Mouse (Mus musculus) neural tube, embryonic 15.5 days (tissue): Measurements from ENCODE around the gene Slc5a5. TPM values are rescaled to one million over a fixed set of nuclear protein-coding genes. Genes with fewer than 3 reads are reported as not detected.
A peak's percentile ranks its signal among the peaks of the same experiment; 100 is the strongest.

Source experiments
- ATAC-seq: fragments of 200-750 bp; cut with Nextera tagmentation; 2 replicates; pipeline ENCODE4 v1.8.0; 2017; ENCODE audit warnings: mild to moderate bottlenecking, moderate TSS enrichment, moderate library complexity; ENCODE audit not compliant: low FRiP score
- H3K27ac ChIP-seq: fragments of 300-500 bp; sonication (generic); replicated peaks from 2 replicates; pipeline ENCODE4 v1.5.1; 2015; ENCODE audit warnings: mild to moderate bottlenecking, inconsistent platforms
- H3K27me3 ChIP-seq: fragments of 300-500 bp; sonication (generic); replicated peaks from 2 replicates; pipeline ENCODE4 v1.6.1; 2015; ENCODE audit warnings: inconsistent platforms
- H3K36me3 ChIP-seq: fragments of 300-500 bp; sonication (generic); 2 replicates; pipeline ENCODE4 v1.6.1; 2015; ENCODE audit warnings: inconsistent platforms
- H3K4me1 ChIP-seq: fragments of 300-500 bp; sonication (generic); 2 replicates; pipeline ENCODE4 v1.6.1; 2015; ENCODE audit warnings: inconsistent platforms
- H3K4me2 ChIP-seq: fragments of 300-500 bp; sonication (generic); 2 replicates; pipeline ENCODE4 v1.6.1; 2015; ENCODE audit warnings: inconsistent platforms, mild to moderate bottlenecking, moderate library complexity
- H3K4me3 ChIP-seq: fragments of 300-500 bp; sonication (generic); replicated peaks from 2 replicates; pipeline ENCODE4 v1.5.1; 2015; ENCODE audit warnings: mild to moderate bottlenecking, inconsistent platforms
- H3K9ac ChIP-seq: fragments of 300-500 bp; sonication (generic); replicated peaks from 2 replicates; pipeline ENCODE4 v1.6.1; 2015; ENCODE audit warnings: mild to moderate bottlenecking, inconsistent platforms
- H3K9me3 ChIP-seq: fragments of 300-500 bp; sonication (generic); replicated peaks from 2 replicates; pipeline ENCODE4 v1.6.1; 2016; ENCODE audit warnings: inconsistent platforms
- WGBS: fragments of 180-500 bp; shearing (Covaris S2); methylation state at CpG from one replicate; pipeline ENCODE4 v1.1.7; 2015; ENCODE audit warnings: mixed read lengths; 5-methylcytosine and 5-hydroxymethylcytosine counted together
- polyA plus RNA-seq: library from polyadenylated mRNA; unstranded; fragments of >200 nt; fragmentation: Nextera tagmentation; extraction: Ambion mirVana; gene quantifications from 2 replicates; pipeline ENCODE4 v1.2.1, GENCODE M21; 2015

Gene Slc5a5
- polyA plus RNA-seq, 1 experiment from 2014 or later, result 3.3 TPM

DNA sequence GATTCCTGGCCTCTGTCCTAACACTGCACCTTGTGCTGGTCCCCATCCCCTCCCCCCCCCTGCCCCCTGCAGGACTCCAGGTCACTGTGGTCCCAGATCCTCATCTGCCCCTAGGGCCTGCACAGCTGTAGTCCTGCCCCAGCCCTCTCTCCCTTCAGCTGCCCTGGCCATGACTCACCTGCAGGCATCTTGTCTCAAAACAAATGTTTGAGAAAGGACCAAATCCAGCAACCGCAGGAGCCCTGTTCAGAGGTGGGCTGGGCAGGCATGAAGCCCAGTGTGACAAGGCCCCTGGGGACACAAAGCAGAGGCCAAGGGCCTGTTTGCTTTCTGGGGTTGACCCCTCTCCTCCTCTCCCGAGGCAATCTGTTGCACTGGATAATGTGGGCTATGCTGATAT, 14.4 kb downstream of the Slc5a5 start:
- no peak overlapping the region for H3K27ac ChIP-seq
- H3K4me2 ChIP-seq, result no peak overlapping the region
- H3K9me3 ChIP-seq, result no peaks in the 10 kb centered on the region
- ATAC-seq, result no peak
- H3K9ac ChIP-seq, result no peak overlapping the region
- 0 out of 2 replicates have a peak, but pooled peaks cover 3% of the 10 kb centered on the region for H3K27me3 ChIP-seq
- no peak overlapping the region for H3K4me3 ChIP-seq
- WGBS, result 57% methylated on average over 2 of the region's 2 CpGs
- no peaks in the 10 kb centered on the region for H3K36me3 ChIP-seq
- H3K4me1 ChIP-seq, result peaks cover 13% of the 10 kb centered on the region

DNA sequence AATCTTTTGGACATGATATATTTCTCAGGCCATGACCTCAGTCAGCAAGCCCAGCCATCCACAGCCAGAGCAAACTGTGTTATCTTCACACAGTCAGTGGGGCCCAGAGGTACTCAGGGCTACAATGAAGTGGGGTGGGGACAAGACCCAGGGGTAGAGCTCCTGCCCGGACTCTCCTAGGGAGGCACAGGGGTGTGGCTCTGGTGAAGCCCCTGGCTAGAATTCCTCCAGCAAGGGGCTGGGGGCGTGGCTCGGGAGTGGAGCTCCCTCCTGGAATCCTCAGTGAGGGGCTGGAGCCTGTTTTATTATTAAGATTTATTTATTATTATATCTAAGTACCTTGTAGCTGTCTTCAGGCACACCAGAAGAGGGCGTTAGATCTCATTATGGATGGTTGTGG, 16.2 kb downstream of the Slc5a5 start:
- Histone ChIP-seq H3K9me3 (no peaks in the 10 kb centered on the region), H3K4me2 (no peak overlapping the region), H3K4me1 (peaks cover 27% of the 10 kb centered on the region), H3K4me3 (no peak overlapping the region), H3K27ac (no peak overlapping the region), H3K36me3 (no peaks in the 10 kb centered on the region), H3K27me3 (0 out of 2 replicates have a peak, but pooled peaks cover 3% of the 10 kb centered on the region), H3K9ac (no peak overlapping the region)
- ATAC-seq, result no peak
- WGBS, result 71% methylated on average over 4 of the region's 4 CpGs

DNA sequence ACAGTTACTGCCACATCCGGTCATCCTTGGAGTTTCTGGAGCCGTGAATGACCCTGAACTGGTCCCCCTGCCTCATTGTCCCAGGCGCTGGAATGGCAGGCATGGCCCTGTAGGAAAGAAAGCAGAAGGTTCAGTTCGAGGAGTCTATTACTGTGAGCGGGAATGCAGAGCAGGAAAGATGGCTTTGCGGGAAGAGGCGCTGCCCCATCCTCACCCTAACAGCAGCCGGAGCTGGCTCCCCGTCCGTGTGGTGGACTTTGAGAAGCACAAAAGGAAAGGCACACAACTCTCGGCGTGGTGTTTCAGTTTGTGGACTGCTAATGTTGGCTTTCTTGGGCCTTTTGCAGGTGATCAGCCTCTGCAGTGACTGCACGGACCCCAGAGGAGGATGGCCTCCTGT, 18.1 kb downstream of the Slc5a5 start:
- WGBS, result 89% methylated on average over 13 of the region's 13 CpGs
- 0 out of 2 replicates have a peak, but pooled peaks cover under 1% of the 10 kb centered on the region for H3K27me3 ChIP-seq
- peaks cover 29% of the 10 kb centered on the region for H3K4me1 ChIP-seq
- no peaks in the 10 kb centered on the region for H3K36me3 ChIP-seq
- H3K27ac ChIP-seq, result peak overlapping the region; percentile 89; the same call in 1 of the 2 replicates
- H3K4me3 ChIP-seq, result no peak overlapping the region
- H3K9me3 ChIP-seq, result no peaks in the 10 kb centered on the region
- ATAC-seq, result no peak
- no peak overlapping the region for H3K9ac ChIP-seq
- H3K4me2 ChIP-seq, result no peak overlapping the region

GRCm38 (mm10) chr8:70873364-70873985, 19.1 kb downstream of the Slc5a5 start, which contains the start of gene Ccdc124:
Gene Ccdc124, minus strand, starts transcription at chr8:70873935.
- H3K4me2 ChIP-seq, result peak within 1 kb of the TSS; percentile 87
- peaks cover 39% of the 10 kb centered on the region for H3K4me1 ChIP-seq
- H3K27ac ChIP-seq, result peak within 1 kb of the TSS; percentile 89
- no peaks in the 10 kb centered on the region for H3K36me3 ChIP-seq
- H3K9ac ChIP-seq, result peak within 1 kb of the TSS; percentile 72
- no peaks in the 10 kb centered on the region for H3K9me3 ChIP-seq
- peak; percentile 86 for ATAC-seq
- peak within 1 kb of the TSS; percentile 80 for H3K4me3 ChIP-seq
- H3K27me3 ChIP-seq, result no peaks in the 10 kb centered on the region
- 1% methylated on average over 45 of the region's 46 CpGs for WGBS

GRCm38 (mm10) chr8:70872643-70873363, 19.8 kb downstream of the Slc5a5 start:
- 0 out of 2 replicates have a peak, but pooled peaks have one; percentile 3 for ATAC-seq
- H3K9me3 ChIP-seq, result no peaks in the 10 kb centered on the region

DNA sequence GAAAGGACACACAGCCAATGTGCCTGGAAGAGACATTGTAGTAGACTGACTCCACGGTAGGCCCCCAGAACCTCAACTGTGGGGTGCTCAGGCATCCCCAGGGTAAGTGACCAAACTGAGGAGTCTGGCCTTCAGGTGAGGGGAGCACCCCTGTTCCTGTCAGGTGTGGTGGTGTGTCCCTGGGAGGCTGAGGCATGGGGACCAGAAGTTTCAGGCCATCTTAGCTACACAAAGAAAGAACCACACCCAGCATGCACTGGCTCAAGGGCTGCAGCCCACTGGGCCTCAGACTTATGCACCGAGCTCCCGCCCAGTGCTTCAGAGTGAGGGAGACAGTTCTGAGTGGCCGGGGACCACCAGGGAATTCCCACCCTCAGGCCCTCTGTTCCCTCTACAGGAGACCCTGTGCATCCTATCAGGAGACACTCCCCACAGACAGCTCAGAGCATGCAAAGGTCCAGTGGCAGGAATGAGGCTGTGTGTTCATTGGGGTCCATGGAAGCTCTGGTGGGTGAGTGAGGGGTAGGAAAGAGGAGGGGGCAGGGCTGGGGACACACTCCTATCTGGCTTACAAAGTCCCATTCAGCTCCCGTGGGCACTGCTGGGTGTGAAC, 21.3 kb downstream of the Slc5a5 start:
- Histone ChIP-seq H3K27ac (no peak overlapping the region), H3K36me3 (peaks cover 9% of the 10 kb centered on the region; the same call in 1 of the 2 replicates), H3K4me1 (peaks cover 51% of the 10 kb centered on the region), H3K4me3 (no peak overlapping the region), H3K9me3 (no peaks in the 10 kb centered on the region), H3K4me2 (no peak overlapping the region), H3K9ac (no peak overlapping the region), H3K27me3 (no peaks in the 10 kb centered on the region)
- 87% methylated on average over 5 of the region's 5 CpGs for WGBS
- ATAC-seq, result no peak

More at GRCm38 (mm10) chr8:70872643-70873363, 19.8 kb downstream of the Slc5a5 start:
- Histone ChIP-seq H3K36me3 (peaks cover 6% of the 10 kb centered on the region; the same call in 1 of the 2 replicates), H3K27me3 (no peaks in the 10 kb centered on the region), H3K4me1 (peaks cover 45% of the 10 kb centered on the region), H3K4me2 (peak overlapping the region; percentile 87), H3K4me3 (peak overlapping the region; percentile 80), H3K27ac (peak overlapping the region; percentile 89), H3K9ac (peak overlapping the region; percentile 72)
- WGBS, result 7% methylated on average over 31 of the region's 31 CpGs

- H3K9me3 ChIP-seq, result no peaks in the 10 kb centered on the region
- peaks cover 61% of the 10 kb centered on the region for H3K4me1 ChIP-seq
- H3K27ac ChIP-seq, result peak overlapping the region; percentile 78
- peaks cover 9% of the 10 kb centered on the region; the same call in 1 of the 2 replicates for H3K36me3 ChIP-seq
- WGBS, result 55% methylated on average over 16 of the region's 16 CpGs
- H3K9ac ChIP-seq, result peak overlapping the region; percentile 40
- no peaks in the 10 kb centered on the region for H3K27me3 ChIP-seq
- ATAC-seq, result no peak
- H3K4me2 ChIP-seq, result 0 out of 2 replicates have a peak overlapping the region, but pooled peaks have one; percentile 40
- H3K4me3 ChIP-seq, result no peak overlapping the region
Observed at GRCm38 (mm10) chr8:70869601-70870041, 22.9 kb downstream of the Slc5a5 start.

GRCm38 (mm10) chr8:70869199-70869571, 23.4 kb downstream of the Slc5a5 start:
- no peak for ATAC-seq
- Histone ChIP-seq H3K4me2 (peak overlapping the region; percentile 40), H3K4me3 (no peak overlapping the region), H3K27ac (peak overlapping the region; percentile 78), H3K36me3 (peaks cover 9% of the 10 kb centered on the region; the same call in 1 of the 2 replicates), H3K27me3 (no peaks in the 10 kb centered on the region), H3K9ac (peak overlapping the region; percentile 40), H3K4me1 (peaks cover 63% of the 10 kb centered on the region), H3K9me3 (no peaks in the 10 kb centered on the region)
- 34% methylated on average over 5 of the region's 5 CpGs for WGBS

DNA sequence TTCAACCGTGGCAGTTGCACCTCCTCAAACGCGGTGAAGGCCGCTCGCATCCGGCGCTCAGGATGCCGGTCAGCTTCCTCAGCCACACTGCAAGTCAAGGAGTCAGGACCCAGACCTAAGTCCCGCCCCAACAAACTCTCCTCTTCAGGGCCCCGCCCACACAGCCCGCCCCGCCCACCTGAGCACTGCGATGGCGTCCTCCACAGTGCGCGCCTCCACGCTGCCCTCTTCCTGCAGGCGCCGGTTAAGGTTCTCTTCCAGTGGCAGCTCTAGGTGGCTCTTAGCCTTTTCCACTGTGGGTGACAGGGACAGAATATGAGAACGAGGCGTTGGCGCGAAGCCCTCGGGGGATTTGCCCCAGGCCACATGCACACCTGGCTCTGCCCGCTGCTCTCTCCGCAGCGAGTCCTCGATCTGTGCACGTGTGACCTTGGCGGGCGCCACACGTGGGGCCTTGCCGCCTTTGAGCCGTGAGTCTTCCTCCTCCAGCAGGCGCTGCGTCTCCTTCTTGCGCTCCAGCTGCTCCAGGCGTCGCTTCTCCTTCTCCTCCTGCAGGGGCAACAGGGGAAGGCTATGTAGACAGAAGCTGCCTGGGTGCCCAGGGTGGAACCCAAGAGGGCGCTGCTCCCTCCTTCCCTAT, 23.9 kb downstream of the Slc5a5 start:
- 15% methylated on average over 40 of the region's 40 CpGs for whole genome bisulfite sequencing
- Histone ChIP-seq H3K4me3 (no peak overlapping the region), H3K27ac (peak overlapping the region; percentile 78), H3K36me3 (peaks cover 9% of the 10 kb centered on the region; the same call in 1 of the 2 replicates), H3K9ac (peak overlapping the region; percentile 40), H3K9me3 (no peaks in the 10 kb centered on the region), H3K27me3 (no peaks in the 10 kb centered on the region), H3K4me2 (peak overlapping the region; percentile 40), H3K4me1 (peaks cover 63% of the 10 kb centered on the region)
- ATAC-seq, result no peak

DNA sequence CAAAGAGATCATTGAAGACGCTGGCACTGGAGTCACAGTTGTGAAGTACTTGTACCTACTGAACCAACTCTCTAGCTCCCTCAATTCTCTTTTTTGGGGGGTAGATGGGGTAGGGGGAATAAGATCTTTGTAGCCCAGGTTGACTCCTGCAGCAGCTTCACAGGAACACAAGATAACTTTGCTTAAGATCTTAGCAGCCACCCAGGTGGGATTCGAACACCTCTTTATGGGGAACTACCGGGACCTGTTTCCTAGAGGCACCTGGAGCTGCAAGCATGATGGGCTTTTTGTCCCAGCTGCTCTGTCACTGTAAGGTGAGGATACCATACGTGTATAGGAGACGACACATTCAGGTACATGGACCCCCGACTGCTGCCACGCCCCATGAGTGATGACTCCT, 26.0 kb downstream of the Slc5a5 start:
- H3K27ac ChIP-seq, result peak overlapping the region; percentile 94
- 89% methylated on average over 7 of the region's 7 CpGs for WGBS
- no peak overlapping the region for H3K9ac ChIP-seq
- H3K36me3 ChIP-seq, result peaks cover 9% of the 10 kb centered on the region; the same call in 1 of the 2 replicates
- H3K4me2 ChIP-seq, result peak overlapping the region; percentile 86; the same call in 1 of the 2 replicates
- H3K4me1 ChIP-seq, result peaks cover 70% of the 10 kb centered on the region
- no peak overlapping the region; the same call in 1 of the 2 replicates for H3K4me3 ChIP-seq
- H3K27me3 ChIP-seq, result no peaks in the 10 kb centered on the region
- ATAC-seq, result no peak
- H3K9me3 ChIP-seq, result no peaks in the 10 kb centered on the region

GRCm38 (mm10) chr8:70866001-70866520, 26.5 kb downstream of the Slc5a5 start:
- Histone ChIP-seq H3K27ac (peak overlapping the region; percentile 94), H3K9me3 (no peaks in the 10 kb centered on the region), H3K9ac (peak overlapping the region; percentile 48), H3K4me3 (peak overlapping the region; percentile 48), H3K36me3 (peaks cover 9% of the 10 kb centered on the region; the same call in 1 of the 2 replicates), H3K27me3 (no peaks in the 10 kb centered on the region; the same call in 1 of the 2 replicates), H3K4me2 (peak overlapping the region; percentile 86), H3K4me1 (peaks cover 68% of the 10 kb centered on the region)
- WGBS, result 5% methylated on average over 12 of the region's 12 CpGs
- peak; percentile 10 for ATAC-seq
